Mouse (Mus musculus) cerebellum, adult 9-11 months (tissue): ENCODE data around the gene Myocd.

ENCODE experiments used
- DNase-seq: peaks from one replicate; pipeline ENCODE4 v3.0.0; 2022

Myocd gene

DNA sequence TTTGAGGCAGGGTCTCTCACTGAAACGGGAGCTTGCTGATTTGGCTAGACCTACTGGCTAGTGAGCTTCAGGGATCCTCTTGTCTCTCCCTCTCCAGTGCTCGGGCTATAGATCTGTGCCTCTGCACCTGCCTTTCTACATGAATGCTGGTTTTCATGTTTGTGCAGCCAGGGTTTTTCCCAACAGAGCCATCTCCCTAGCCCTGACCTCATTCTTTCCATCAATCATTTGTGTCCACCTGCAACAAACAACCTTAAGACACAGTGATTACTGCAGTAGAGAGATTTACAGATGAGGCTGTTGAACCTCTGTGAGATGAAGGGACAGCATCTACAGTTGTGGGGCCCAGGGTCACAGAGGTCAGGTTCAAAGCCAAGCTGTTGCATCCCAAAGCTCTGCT, 56.0 kb downstream of the Myocd start:
- DNase-seq = no peak

DNA sequence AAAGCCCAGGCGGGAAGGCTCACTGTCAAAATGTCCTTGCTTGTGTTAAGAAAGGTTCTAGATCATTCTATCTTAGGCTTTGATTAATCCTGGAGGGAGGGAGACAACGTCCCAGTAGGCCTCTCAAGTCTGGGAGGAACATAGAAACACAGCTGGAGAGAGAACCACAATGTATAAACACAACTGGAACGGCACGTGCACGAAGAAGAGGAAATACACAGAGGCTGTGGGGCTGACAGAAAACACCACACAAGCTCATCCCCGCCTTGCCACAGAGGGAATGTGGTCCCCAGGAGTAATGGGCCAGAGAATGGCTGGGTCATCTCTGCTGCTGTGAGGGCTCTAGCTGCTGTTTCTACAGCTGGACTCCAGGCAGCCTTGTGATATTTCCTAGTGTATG, 58.1 kb downstream of the Myocd start:
- DNase-seq = no peak

DNA sequence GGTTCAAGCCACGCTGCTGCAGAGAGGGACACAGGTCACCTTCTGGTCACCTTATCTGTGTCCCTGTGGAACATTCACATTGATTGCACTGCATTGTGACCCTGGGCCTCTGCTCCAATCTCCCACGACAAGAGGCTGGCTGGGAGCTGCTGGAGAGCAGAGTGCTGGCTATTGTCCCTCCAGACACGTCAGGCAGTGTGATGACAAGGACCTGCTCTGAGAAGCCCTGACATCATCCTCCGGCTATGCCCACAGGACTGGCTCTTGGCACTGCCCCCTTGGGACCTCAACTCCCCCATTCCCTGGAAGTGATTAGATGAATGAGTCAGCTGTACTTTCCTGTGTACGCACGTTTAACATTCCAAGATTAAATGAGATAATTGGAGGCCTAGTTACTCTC, 60.3 kb downstream of the Myocd start:
- DNase-seq = no peak

DNA sequence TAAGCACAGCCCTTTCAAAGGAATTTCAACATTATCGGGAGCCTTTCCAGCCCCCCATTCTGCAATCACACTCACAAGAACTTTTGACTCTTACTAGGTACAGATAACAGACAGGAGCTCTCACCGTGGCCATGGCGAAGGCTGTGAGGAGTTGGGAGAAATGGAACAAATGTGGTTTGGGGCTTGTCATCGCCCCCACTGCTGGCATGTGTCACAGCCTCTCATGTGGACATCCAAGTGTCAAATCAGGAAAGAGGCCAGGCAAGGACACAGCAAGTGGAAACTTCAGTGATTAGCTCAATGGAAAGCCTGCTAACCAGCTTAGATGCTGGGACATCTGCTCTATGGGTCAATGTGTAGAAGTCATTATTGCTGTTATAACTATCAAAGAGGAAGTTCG, 64.5 kb downstream of the Myocd start:
- no peak for DNase-seq

DNA sequence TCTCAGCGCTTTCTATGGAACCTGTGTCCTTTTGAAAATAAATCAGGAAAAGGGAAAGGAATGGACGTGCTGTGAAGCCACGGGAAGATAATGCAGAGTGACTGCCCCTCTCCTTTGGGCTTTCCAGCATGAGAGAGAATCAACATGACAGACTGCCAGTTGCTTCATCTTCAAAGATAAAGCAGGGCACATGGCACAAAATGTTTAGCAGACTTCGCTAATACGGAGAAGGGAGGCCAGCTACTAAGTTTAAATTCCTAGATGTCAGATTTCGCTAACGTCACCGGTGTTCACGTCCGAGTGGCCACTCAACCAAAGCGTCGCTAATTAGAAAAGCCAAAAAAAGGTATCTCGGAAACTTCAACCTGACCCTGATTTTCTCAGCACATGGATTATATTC, 65.1 kb downstream of the Myocd start:
- no peak for DNase-seq

- no peak for DNase-seq
These were observed 66.8 kb downstream of the Myocd start for GRCm38 (mm10) chr11:65203020-65203419.

- no peak for DNase-seq
These were observed 67.6 kb downstream of the Myocd start for GRCm38 (mm10) chr11:65202236-65202635.

DNA sequence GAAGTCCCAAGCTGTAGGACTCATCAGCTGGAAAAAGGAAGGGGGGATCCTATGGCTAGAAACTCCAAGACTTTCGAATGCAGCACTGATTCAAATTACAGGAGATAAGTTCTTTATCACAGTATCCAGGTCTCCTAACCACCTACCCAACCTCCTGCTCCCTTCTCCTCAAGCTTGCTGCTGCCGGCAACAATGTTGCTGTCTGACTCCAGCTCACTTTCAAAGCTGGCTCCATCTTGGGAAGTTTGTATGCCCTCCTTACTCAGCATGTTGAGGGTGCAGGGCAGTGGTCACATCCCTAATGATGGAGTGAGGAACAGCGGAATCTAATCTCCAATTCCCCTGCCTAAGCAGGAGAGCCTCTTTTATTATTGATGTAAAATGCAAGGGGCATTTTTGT, 71.8 kb downstream of the Myocd start:
- no peak for DNase-seq

- DNase-seq = peak; percentile 58
These were observed 72.5 kb downstream of the Myocd start for GRCm38 (mm10) chr11:65197280-65197679.

DNA sequence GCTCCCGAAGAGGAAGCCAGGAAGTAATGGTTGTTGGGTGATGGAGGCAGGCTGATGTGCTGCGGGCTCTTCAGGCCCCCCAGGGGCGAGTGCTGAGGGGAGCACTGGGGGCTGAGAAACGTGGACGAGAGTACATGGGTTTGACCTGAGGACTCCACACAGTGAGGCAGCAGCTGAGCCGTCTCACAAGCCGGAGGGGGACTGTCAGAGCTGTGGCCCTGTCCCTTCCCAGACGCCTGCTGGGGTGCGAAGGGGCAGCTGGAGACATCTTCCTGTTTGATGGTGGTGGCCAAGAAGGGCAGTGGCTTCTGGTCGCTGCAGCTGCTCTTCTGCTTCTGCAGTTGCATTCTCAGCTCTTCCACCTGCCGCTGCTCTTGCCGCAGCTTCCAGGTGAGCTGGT, 82.8 kb downstream of the Myocd start:
- no peak for DNase-seq

- no peak for DNase-seq
These were observed 84.7 kb downstream of the Myocd start for GRCm38 (mm10) chr11:65185114-65185513.

DNA sequence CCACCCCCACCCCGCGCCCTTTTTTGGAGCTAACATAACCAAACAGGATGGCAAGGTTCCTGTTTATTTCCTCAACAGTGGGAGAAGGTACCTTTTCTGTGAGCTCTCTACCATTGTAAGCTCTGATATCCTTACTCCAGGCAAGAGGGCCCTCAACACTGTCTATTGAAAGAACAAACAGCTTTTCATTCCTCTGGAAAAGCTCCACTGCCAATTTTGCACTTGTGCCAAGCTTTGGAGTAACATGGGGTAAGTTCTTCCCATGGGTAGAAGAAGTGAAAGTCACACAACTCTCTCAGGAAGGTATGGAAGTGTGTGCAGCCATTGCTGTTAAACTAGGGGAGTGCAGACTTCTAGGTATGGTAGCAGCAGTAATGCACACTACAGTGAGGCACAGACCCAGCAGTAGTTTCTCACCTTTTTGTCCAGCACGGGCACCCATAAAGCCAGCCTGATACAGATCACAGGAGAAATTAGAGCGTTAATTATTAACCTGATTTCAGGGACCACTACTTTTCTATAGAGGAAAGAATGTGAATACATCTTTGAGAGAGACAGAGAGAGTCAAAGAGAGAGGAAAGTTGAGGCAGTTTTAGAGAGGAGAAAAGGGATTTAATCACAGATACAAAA, 99.6 kb downstream of the Myocd start:
- no peak for DNase-seq

GRCm38 (mm10) chr11:65162767-65163120, 107.0 kb downstream of the Myocd start, which contains the start of gene Arhgap44:
Arhgap44 (minus strand) TSS chr11:65162961.
- DNase-seq = peak; percentile 80

DNA sequence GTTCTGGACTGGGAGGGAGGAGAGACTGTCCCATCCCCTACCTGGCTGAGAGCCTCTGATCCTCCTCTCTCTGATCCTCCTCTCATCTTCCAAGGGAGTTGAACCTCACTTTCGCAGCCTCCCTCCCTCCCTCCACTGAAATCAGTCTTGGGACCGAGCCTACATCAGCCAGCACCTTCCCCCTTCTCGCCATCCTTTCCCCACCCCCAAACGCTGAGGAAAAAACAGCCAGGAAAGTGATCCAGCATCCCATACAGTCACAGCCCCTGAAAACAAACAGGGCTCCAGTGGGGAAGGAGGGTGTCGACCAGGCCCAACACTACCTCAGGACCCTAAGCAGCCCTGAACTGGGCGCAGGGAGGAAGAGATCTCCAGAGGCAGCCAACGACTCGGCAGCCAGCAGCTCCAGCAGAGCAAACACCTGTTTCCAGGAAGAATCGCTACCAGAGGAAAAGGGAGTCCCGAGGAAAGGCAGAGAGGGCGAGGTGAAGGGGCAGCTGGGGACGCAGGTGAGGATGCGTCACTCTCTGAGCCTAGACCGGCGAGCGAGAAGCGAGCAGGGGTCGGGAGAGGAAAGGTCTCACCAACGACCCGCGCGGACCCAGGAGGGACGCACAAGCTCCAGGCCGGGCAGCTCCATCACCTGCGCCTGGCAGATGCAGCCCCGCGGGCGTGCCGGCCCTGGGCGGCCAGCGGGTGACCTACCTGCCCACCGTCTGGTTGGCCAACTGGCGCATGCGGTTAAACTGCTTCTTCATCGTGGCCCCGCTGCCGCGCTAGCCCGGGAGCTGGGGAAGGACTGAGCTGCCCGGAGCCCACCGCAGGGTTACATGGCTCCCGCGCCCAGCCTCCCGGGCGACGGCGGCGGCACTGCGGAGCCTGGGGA, 107.7 kb downstream of the Myocd start:
- peak; percentile 82 for DNase-seq

DNA sequence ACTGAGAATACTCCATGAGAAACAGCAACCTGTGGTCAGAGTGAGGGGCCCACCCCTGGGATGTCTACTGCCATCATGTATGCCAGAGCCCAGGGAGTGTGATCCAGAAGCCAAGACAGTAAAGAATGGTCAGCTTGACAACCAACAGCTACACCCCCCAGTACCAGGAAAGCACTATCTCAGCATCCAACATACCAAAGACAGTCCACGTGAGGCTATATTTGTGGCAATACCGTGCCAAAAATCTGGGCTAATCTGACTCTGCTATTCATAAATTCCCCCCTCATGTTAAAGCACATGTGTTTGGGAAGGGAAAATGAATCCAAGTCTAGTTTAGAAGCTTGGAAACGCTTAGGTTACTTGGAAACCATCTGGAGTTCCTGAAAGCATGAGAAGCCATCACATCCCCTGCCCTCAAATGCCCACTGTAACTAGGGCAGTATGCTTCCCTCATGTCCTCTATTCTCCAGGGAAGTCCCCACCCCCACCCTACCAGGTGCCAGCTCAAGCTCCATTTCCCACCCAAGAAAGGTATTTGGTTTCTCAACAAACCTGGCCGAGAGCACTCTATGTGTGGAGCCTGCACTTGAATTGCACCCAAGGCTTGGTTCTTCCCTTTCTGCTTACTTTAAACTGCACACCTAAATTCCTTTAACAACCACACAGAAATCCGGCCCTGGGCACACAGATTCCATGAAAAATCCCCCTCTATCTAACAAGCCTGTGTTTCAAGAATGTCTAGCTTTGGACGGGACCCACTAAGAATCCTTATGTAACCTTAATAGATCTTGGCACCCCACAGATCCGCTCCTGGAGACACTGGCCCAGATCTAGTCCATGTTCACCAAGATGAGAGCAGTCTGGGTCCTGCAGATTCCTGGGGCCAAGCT, 108.6 kb downstream of the Myocd start:
- DNase-seq = peak; percentile 49

GRCm38 (mm10) chr11:65159791-65160190, 110.0 kb downstream of the Myocd start, which contains the start of gene 1700086D15Rik:
1700086D15Rik (minus strand) TSS chr11:65159891.
- DNase-seq = no peak

DNA sequence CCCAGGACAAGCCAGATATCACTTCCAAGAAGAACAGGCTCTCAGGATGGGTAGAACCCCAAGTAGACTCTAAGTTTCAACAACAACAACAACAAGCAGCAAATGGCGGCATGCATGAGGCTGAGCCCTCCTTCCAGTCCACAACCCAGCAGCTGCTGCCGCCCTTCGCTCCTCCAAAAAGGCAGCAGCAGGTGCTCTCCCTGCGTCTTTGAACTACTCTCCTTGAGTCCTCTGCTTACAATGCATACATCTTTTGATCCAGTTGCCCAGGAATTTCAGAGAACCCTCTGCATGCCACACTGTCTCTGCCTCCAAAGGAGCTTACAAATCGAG, 111.2 kb downstream of the Myocd start:
- DNase-seq = no peak

DNA sequence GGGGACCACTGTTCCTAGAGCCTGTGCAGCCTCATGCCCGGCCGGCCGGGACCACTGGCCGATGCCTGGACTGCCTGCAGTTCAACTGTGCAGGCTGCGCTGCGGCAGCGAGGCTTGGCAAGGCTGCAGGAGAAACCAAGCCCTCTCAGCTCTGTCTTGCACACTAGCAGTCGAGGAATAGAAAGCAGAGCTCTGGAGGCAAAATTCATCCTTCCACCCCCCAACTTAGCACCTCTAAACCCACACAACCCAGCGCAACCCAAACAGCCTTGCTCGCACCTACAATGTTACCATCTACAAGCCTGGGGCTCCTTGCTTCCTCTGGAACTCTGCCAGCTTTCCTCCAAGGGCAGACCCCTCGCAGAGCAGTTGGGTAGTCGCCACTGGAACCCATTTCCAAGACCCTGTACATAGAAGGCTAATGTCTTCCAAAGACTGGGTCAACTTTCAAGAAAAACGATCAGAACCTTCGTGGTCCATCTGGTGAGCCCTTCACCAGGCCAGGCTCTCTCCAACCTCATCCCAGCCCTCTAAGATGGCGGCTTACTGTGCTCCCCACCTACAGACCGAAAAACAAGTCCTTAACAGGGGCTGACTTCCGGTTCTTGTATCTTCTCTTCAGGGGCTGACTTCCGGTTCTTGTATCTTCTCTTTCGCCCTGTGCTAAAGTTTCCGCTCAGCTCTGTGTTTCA, 111.7 kb downstream of the Myocd start:
- no peak for DNase-seq

GRCm38 (mm10) chr11:65153006-65153405, 116.8 kb downstream of the Myocd start:
- peak; percentile 64 for DNase-seq

DNA sequence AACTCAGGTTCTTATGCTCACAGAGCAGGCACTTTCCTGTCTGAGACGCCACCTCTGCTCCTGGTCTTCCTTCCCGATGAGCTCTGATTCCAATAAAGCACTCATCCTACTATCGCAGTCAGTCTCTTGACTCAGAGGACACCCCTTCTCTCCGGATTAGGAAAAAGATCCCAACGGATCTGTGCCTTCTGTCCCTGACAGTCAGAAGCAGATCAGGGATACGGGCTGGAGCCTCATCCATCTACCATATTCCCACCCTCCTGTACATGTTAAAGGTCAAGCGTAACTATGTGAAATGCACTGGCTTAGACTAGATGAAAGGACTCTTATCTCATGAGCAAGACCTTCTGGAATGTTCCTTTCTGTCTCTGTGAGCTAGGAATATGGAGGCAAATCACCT, 121.3 kb downstream of the Myocd start:
- DNase-seq = no peak

DNA sequence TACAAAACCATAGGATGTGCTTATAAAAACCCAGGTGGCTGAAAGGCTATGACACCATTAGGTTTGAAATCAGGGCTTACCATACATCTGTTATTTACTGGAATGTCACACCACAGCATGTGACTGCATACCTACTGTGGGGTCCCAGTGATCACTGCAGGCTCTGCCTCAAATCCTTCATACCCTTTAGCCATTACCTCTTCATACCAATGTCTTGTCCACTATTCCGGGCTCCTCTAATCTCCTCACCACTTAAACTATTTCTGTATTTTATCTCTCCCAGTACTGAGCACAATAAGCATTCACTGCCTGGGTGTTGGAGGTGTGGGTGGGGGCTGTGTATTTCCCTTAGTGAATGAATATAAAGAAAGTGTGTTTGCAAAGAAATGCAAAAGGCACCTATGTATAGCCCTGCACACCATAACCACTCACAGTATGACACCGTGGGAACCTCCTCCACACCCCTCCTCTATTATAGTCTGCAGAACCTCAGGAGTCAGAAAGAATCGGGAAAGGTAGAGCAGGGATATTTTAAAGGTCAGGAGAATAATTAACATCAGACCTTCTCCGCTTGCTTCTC, 126.9 kb downstream of the Myocd start:
- DNase-seq = no peak

- no peak for DNase-seq
These were observed 130.8 kb downstream of the Myocd start for GRCm38 (mm10) chr11:65139030-65139429.
